ENCODE assay signal across 8 mouse cellular contexts in the genomic region with DNA sequence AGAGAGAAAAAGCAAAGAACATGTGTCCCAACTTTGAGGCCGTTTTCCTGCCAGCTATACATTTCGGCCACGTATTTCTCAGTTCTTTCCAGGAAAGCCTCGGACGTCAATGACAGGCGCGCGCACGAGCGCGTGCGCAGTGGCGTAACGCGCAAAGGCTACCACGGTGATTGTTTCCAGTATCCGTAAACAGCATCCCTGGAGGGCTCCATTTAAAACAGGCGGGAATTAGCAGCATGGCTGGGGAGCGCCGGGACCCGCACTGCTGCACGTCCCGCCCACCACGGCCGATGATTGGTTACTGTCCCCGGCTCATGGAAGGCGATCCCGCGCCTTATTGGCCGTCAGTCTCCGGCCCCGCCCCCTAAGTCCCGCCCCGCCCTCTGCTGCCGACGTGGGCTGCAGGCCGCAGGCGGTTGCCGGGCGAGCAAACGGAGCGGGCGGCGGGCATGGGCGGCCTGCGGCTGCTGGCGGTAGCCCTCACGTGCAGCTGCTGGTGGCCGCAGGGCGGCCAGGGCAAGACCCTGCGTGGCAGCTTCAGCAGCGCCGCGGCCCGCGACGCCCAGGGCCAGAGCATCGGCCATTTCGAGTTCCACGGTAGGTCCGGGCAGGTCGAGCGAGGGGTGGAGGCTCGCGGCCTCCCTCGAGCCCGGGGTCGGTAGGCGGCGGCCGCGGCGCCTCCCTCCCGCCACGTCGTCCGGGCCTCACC. TPM values are rescaled to one million over a fixed set of nuclear protein-coding genes. Genes with fewer than 3 reads are reported as not detected.
DNase-seq lines count a peak whose midpoint lies in the region; ATAC-seq and TF ChIP-seq lines count a peak whose summit lies in the region.

Gene Gpr180 (plus strand): TSS at position 415 of the 709 bp plus-strand sequence.

- peaks cover 2% of the 10 kb centered on the region for H3K27me3 ChIP-seq in CH12.LX (replicated peaks)
- no peaks in the 10 kb centered on the region for H3K27me3 ChIP-seq in forebrain, embryonic 11.5 days (ENCODE audit: control insufficient read depth, insufficient read depth, low read length)
- H3K27me3 ChIP-seq in heart, embryonic 16.5 days (ENCODE audit: control insufficient read depth, insufficient read depth, low read length): no peaks in the 10 kb centered on the region
- H3K27me3 ChIP-seq in liver, embryonic 15.5 days: no peaks in the 10 kb centered on the region
- H3K27me3 ChIP-seq in neural tube, embryonic 12.5 days (replicated peaks): no peaks in the 10 kb centered on the region

- peak within 1 kb of the TSS; percentile 61 for H3K9ac ChIP-seq in CH12.LX (ENCODE audit: insufficient read depth, low read depth)
- peak within 1 kb of the TSS; percentile 80 for H3K9ac ChIP-seq in forebrain, embryonic 11.5 days (ENCODE audit: low read length)
- peak within 1 kb of the TSS; percentile 95 for H3K9ac ChIP-seq in heart, embryonic 16.5 days (ENCODE audit: low read length)
- H3K9ac ChIP-seq in liver, embryonic 15.5 days: peak within 1 kb of the TSS; percentile 64
- peak within 1 kb of the TSS; percentile 85 for H3K9ac ChIP-seq in neural tube, embryonic 12.5 days

- H3K4me3 ChIP-seq in CH12.LX (replicated peaks in 1 of 3; ENCODE audit: low read depth in 2 of 3, low read length in 2 of 3, poor library complexity in 1 of 3): peak within 1 kb of the TSS; percentile 73 to 83 (median 77)
- H3K4me3 ChIP-seq in forebrain, embryonic 11.5 days (ENCODE audit: low read depth, low read length): peak within 1 kb of the TSS; percentile 72
- H3K4me3 ChIP-seq in heart, embryonic 16.5 days (ENCODE audit: low read length): peak within 1 kb of the TSS; percentile 90
- peak within 1 kb of the TSS; percentile 70 for H3K4me3 ChIP-seq in liver, embryonic 15.5 days (replicated peaks)
- peak within 1 kb of the TSS; percentile 79 for H3K4me3 ChIP-seq in neural tube, embryonic 12.5 days

- peaks cover 4% of the 10 kb centered on the region for H3K79me2 ChIP-seq in CH12.LX (replicated peaks; ENCODE audit: control insufficient read depth, extremely low read depth, insufficient read depth, poor library complexity, severe bottlenecking)

- TF ChIP-seq EP300 in CH12.LX (IDR thresholded peaks at IDR 0.05; ENCODE audit: low read length): no peak

- H3K36me3 ChIP-seq in CH12.LX (replicated peaks in 1 of 2; ENCODE audit: control insufficient read depth in 1 of 2, insufficient read depth in 1 of 2, low read length in 1 of 2): peaks cover 13 to 27% of the 10 kb centered on the region in 2 experiments
- peaks cover 2% of the 10 kb centered on the region; the same call in 1 of the 2 replicates for H3K36me3 ChIP-seq in forebrain, embryonic 11.5 days (ENCODE audit: control insufficient read depth, insufficient read depth, low read length)
- H3K36me3 ChIP-seq in heart, embryonic 16.5 days (ENCODE audit: control insufficient read depth, insufficient read depth): peaks cover 19% of the 10 kb centered on the region
- H3K36me3 ChIP-seq in liver, embryonic 15.5 days (replicated peaks): peaks cover 16% of the 10 kb centered on the region; the same call in 1 of the 2 replicates
- H3K36me3 ChIP-seq in neural tube, embryonic 12.5 days: peaks cover 15% of the 10 kb centered on the region

- no peak for TF ChIP-seq RAD21 in CH12.LX (IDR thresholded peaks at IDR 0.05; ENCODE audit: low read depth, low read length)

- H3K4me2 ChIP-seq in CH12.LX (ENCODE audit: insufficient read depth, low read depth, poor library complexity, severe bottlenecking): peak within 1 kb of the TSS; percentile 95
- H3K4me2 ChIP-seq in forebrain, embryonic 11.5 days (ENCODE audit: low read depth, low read length, severe bottlenecking): peak within 1 kb of the TSS; percentile 96
- peak within 1 kb of the TSS; percentile 96 for H3K4me2 ChIP-seq in heart, embryonic 16.5 days (ENCODE audit: low read depth, low read length)
- H3K4me2 ChIP-seq in liver, embryonic 15.5 days: peak within 1 kb of the TSS; percentile 93
- H3K4me2 ChIP-seq in neural tube, embryonic 12.5 days (replicated peaks): peak within 1 kb of the TSS; percentile 94

- in situ Hi-C loops in CH12.LX (cut with MboI; ENCODE audit: low pct_ligation_motif_present, low pct_unique_long_range_greater_than_20kb, low sequenced_read_pairs): loop anchor here (5.0 to 10.0 kb wide), 2 partner anchors 50 to 102 kb away; no protein-coding TSS in a partner anchor

- peak; percentile 82 for TF ChIP-seq POLR2A in CH12.LX (IDR thresholded peaks at IDR 0.05; ENCODE audit: low read depth, low read length)

- DNase-seq in CH12.LX (ENCODE audit: extremely low read depth): peak; percentile 95
- peak; percentile 93 for DNase-seq in c-Kit-positive CD71-positive TER-119-negative erythroid progenitor cells, embryonic 14.5 days (ENCODE audit: low read depth)
- DNase-seq in forebrain, embryonic 11.5 days (ENCODE audit: low spot score): peak; percentile 99
- DNase-seq in kidney, postnatal 36 days: peak; percentile 98 to 99
- DNase-seq in telencephalon, adult 2 months (ENCODE audit: low read depth, low spot score): peak; percentile 96

- TF ChIP-seq CTCF in CH12.LX (conservative IDR thresholded peaks at IDR 0.05 in 1 of 2, IDR thresholded peaks at IDR 0.05 in 1 of 2; ENCODE audit: low read depth in 2 of 2, low read length in 2 of 2): no peak

- dilution Hi-C loops in CH12.LX (cut with MboI; ENCODE audit: extremely low pct_ligation_motif_present, extremely low pct_unique_long_range_greater_than_20kb, low sequenced_read_pairs): no loop called here

- H3K4me1 ChIP-seq in CH12.LX (ENCODE audit: control insufficient read depth in 1 of 2, insufficient read depth in 2 of 2): peaks cover 2 to 18% of the 10 kb centered on the region in 2 experiments; a peak in 3 of 4 replicates
- H3K4me1 ChIP-seq in forebrain, embryonic 11.5 days (replicated peaks; ENCODE audit: control insufficient read depth, insufficient read depth, low read length): peaks cover 7% of the 10 kb centered on the region; the same call in 1 of the 2 replicates
- peaks cover 12% of the 10 kb centered on the region for H3K4me1 ChIP-seq in heart, embryonic 16.5 days (ENCODE audit: control insufficient read depth, insufficient read depth, low read length)
- peaks cover 34% of the 10 kb centered on the region for H3K4me1 ChIP-seq in liver, embryonic 15.5 days (replicated peaks)
- peaks cover 3% of the 10 kb centered on the region for H3K4me1 ChIP-seq in neural tube, embryonic 12.5 days

- H3K27ac ChIP-seq in CH12.LX (ENCODE audit: insufficient read depth, low read depth): no peak within 1 kb of the TSS
- no peak within 1 kb of the TSS for H3K27ac ChIP-seq in forebrain, embryonic 11.5 days (ENCODE audit: low read depth, low read length)
- H3K27ac ChIP-seq in heart, embryonic 16.5 days (ENCODE audit: low read length): peak within 1 kb of the TSS; percentile 67
- H3K27ac ChIP-seq in liver, embryonic 15.5 days (replicated peaks): no peak within 1 kb of the TSS; the same call in none of the 2 replicates
- H3K27ac ChIP-seq in neural tube, embryonic 12.5 days: peak within 1 kb of the TSS; percentile 53; the same call in 1 of the 2 replicates

- peaks cover 9% of the 10 kb centered on the region for H3K9me3 ChIP-seq in CH12.LX (replicated peaks; ENCODE audit: low read length)
- H3K9me3 ChIP-seq in forebrain, embryonic 11.5 days (ENCODE audit: control insufficient read depth, low read length): no peaks in the 10 kb centered on the region
- H3K9me3 ChIP-seq in heart, embryonic 16.5 days (replicated peaks; ENCODE audit: control insufficient read depth, low read length): no peaks in the 10 kb centered on the region
- H3K9me3 ChIP-seq in liver, embryonic 15.5 days (replicated peaks): no peaks in the 10 kb centered on the region
- H3K9me3 ChIP-seq in neural tube, embryonic 12.5 days: no peaks in the 10 kb centered on the region

- ATAC-seq in forebrain, embryonic 11.5 days (replicated peaks; ENCODE audit: low FRiP score): peak; percentile 98
- ATAC-seq in heart, embryonic 16.5 days (replicated peaks; ENCODE audit: extremely low read depth, insufficient read depth, low FRiP score): peak; percentile 95
- ATAC-seq in liver, embryonic 15.5 days (ENCODE audit: insufficient read depth): peak; percentile 90
- ATAC-seq in neural tube, embryonic 12.5 days (ENCODE audit: low FRiP score, low read depth): peak; percentile 96

- under 1% methylated on average over 76 of the region's 77 CpGs for WGBS in forebrain, embryonic 11.5 days
- WGBS in heart, embryonic 16.5 days: under 1% methylated on average over 72 of the region's 77 CpGs
- WGBS in liver, embryonic 15.5 days (ENCODE audit: insufficient replicate concordance): under 1% methylated on average over 74 of the region's 77 CpGs
- under 1% methylated on average over 66 of the region's 77 CpGs for WGBS in neural tube, embryonic 12.5 days

TF ChIP-seq in CH12.LX, 34 proteins besides CTCF, POLR2A, EP300 and RAD21 (continues in another document):
- TF ChIP-seq BHLHE40 (IDR thresholded peaks at IDR 0.05; ENCODE audit: low read depth, low read length) (peak; percentile 91), MAZ (IDR thresholded peaks at IDR 0.05; ENCODE audit: low read depth, low read length) (no peak), ZKSCAN1 (IDR thresholded peaks at IDR 0.05; ENCODE audit: borderline replicate concordance, low read depth, low read length) (no peak), USF1 (IDR thresholded peaks at IDR 0.05; ENCODE audit: low read depth, low read length) (no peak), RCOR1 (conservative IDR thresholded peaks at IDR 0.05; ENCODE audit: low read depth, low read length) (no peak), NRF1 (IDR thresholded peaks at IDR 0.05; ENCODE audit: low read depth, low read length) (peak; percentile 81), TCF12 (IDR thresholded peaks at IDR 0.05; ENCODE audit: low read depth, low read length) (peak; percentile 73), SIN3A (IDR thresholded peaks at IDR 0.05; ENCODE audit: low read length) (peak; percentile 93), E2F4 (IDR thresholded peaks at IDR 0.05; ENCODE audit: insufficient replicate concordance, low read depth, low read length) (peak; percentile 62; the same call in 1 of the 2 replicates), ELF1 (IDR thresholded peaks at IDR 0.05; ENCODE audit: low read depth, low read length) (peak; percentile 33; the same call in 1 of the 2 replicates), MAX (IDR thresholded peaks at IDR 0.05; ENCODE audit: low read length) (peak; percentile 96), ETS1 (conservative IDR thresholded peaks at IDR 0.05; ENCODE audit: low read depth, low read length) (0 out of 2 replicates have a peak, but pooled peaks have one; percentile 1), ZC3H11A (IDR thresholded peaks at IDR 0.05; ENCODE audit: low read depth, low read length) (no peak)

RNA-seq across cellular contexts. Expression of gene Gpr180, which starts in this region (rescaled TPM):
- total RNA-seq in CH12.LX (2012; rRNA removed) (14.0 and 19.3 TPM in 2 replicates), CH12.LX (2014; rRNA removed) (15.3 and 15.8 TPM in 2 replicates)
- polyA plus RNA-seq in CH12.LX (2012; ENCODE audit: insufficient read length, low read depth): 8.3 and 11.7 TPM in 2 replicates
- 36.2 and 39.3 TPM in 2 replicates for polyA plus RNA-seq in forebrain, embryonic 11.5 days (2014; fragmentation: Nextera tagmentation; extraction: Ambion mirVana)
- 39.3 and 41.5 TPM in 2 replicates for polyA plus RNA-seq in heart, embryonic 16.5 days (2015; fragmentation: Nextera tagmentation; extraction: Ambion mirVana)
- polyA plus RNA-seq in liver, embryonic 15.5 days (2015; fragmentation: Nextera tagmentation; extraction: Ambion mirVana): 12.0 and 13.1 TPM in 2 replicates
- polyA plus RNA-seq in neural tube, embryonic 12.5 days (2016; fragmentation: Nextera tagmentation; extraction: Ambion mirVana): 38.9 and 39.0 TPM in 2 replicates

Comparison
In these comparisons a context has a peak if more than half of its experiments do, and no peak if none do; other contexts are left out.
1. H3K27ac ChIP-seq: peak in heart, embryonic 16.5 days (single experiment) and neural tube, embryonic 12.5 days (single experiment); none in CH12.LX (single experiment), forebrain, embryonic 11.5 days (single experiment) and liver, embryonic 15.5 days (single experiment).
2. Peak in every context shown above with its lines, with median percentiles within 50 percentile points of each other: DNase-seq, H3K4me2 ChIP-seq, H3K4me3 ChIP-seq, H3K9ac ChIP-seq and ATAC-seq.